Mouse (Mus musculus) CH12.LX (cell line): ENCODE measurements around the gene Col20a1. TPM values are rescaled to one million over a fixed set of nuclear protein-coding genes. Genes with fewer than 3 reads are reported as not detected.

ENCODE experiments used
- DNase-seq: peaks from one replicate; pipeline ENCODE4 v3.0.0-alpha.2; 2013; ENCODE audit errors: extremely low read depth
- H3K27ac ChIP-seq: 2 replicates; pipeline ENCODE4 v1.5.1; 2012; ENCODE audit warnings: low read depth, mild to moderate bottlenecking, control low read depth, moderate library complexity; ENCODE audit not compliant: insufficient read depth
- H3K27me3 ChIP-seq: replicated peaks from 2 replicates; pipeline ENCODE3; 2012; ENCODE audit warnings: inconsistent platforms
- H3K36me3 ChIP-seq, 2 experiments: replicated peaks in 1 of 2; 2 replicates each; pipeline versions ENCODE3 to v1.6.1; 2012; ENCODE audit warnings: inconsistent platforms in 1 of 2, low read length in 1 of 2, mild to moderate bottlenecking in 1 of 2, mixed read lengths in 1 of 2, moderate library complexity in 1 of 2; ENCODE audit not compliant: control insufficient read depth in 1 of 2, insufficient read depth in 1 of 2
- H3K4me1 ChIP-seq, 2 experiments: 2 replicates each; pipeline ENCODE4 v1.6.1; 2012; ENCODE audit warnings: inconsistent platforms in 1 of 2, moderate library complexity in 1 of 2; ENCODE audit not compliant: insufficient read depth in 2 of 2, control insufficient read depth in 1 of 2
- H3K4me2 ChIP-seq: 2 replicates; pipeline ENCODE4 v1.6.1; 2012; ENCODE audit warnings: low read depth, mild to moderate bottlenecking, control low read depth; ENCODE audit not compliant: poor library complexity, insufficient read depth, severe bottlenecking
- H3K4me3 ChIP-seq, 3 experiments: fragments of 150-350 bp in 1 of 3; sonication (generic) in 1 of 3; replicated peaks in 1 of 3; 2 replicates each; pipeline versions ENCODE3 to v1.5.1; 2011 to 2012; ENCODE audit warnings: low read depth in 2 of 3, low read length in 2 of 3, mild to moderate bottlenecking in 2 of 3, moderate library complexity in 2 of 3, control low read depth in 1 of 3, improper control_type of control experiment in 1 of 3, inconsistent platforms in 1 of 3, mixed read lengths in 1 of 3; ENCODE audit not compliant: poor library complexity in 1 of 3
- H3K79me2 ChIP-seq: replicated peaks from 2 replicates; pipeline ENCODE4 v1.6.1; 2012; ENCODE audit warnings: mild to moderate bottlenecking, moderate library complexity; ENCODE audit not compliant: control insufficient read depth, poor library complexity, insufficient read depth, severe bottlenecking; ENCODE audit errors: extremely low read depth
- H3K9ac ChIP-seq: 2 replicates; pipeline ENCODE4 v1.6.1; 2012; ENCODE audit warnings: low read depth, mild to moderate bottlenecking, control low read depth, moderate library complexity; ENCODE audit not compliant: insufficient read depth
- H3K9me3 ChIP-seq: replicated peaks from 2 replicates; pipeline ENCODE3; 2012; ENCODE audit warnings: low read length, inconsistent platforms, mixed read lengths
- E2F4 ChIP-seq: IDR thresholded peaks from 2 replicates; pipeline ENCODE4 v1.6.1; 2011; ENCODE audit warnings: low read depth, low read length, improper control_type of control experiment; ENCODE audit not compliant: insufficient replicate concordance
- ELF1 ChIP-seq: IDR thresholded peaks from 2 replicates; pipeline ENCODE4 v1.6.1; 2014; ENCODE audit warnings: low read depth, mild to moderate bottlenecking, inconsistent platforms, low read length, improper control_type of control experiment
- EP300 ChIP-seq: IDR thresholded peaks from 2 replicates; pipeline ENCODE4 v1.6.1; 2011; ENCODE audit warnings: low read length, improper control_type of control experiment
- IRF4 ChIP-seq: IDR thresholded peaks from 2 replicates; pipeline ENCODE4 v1.6.1; 2014; ENCODE audit warnings: low read depth, mild to moderate bottlenecking, inconsistent platforms, low read length, improper control_type of control experiment
- JUND ChIP-seq: conservative IDR thresholded peaks from 2 replicates; pipeline ENCODE4 v1.6.1; 2011; ENCODE audit warnings: low read depth, low read length, improper control_type of control experiment
- MAFK ChIP-seq: IDR thresholded peaks from 2 replicates; pipeline ENCODE4 v1.6.1; 2011; ENCODE audit warnings: low read length, improper control_type of control experiment; ENCODE audit not compliant: insufficient replicate concordance
- MAX ChIP-seq: IDR thresholded peaks from 2 replicates; pipeline ENCODE4 v1.6.1; 2011; ENCODE audit warnings: low read length, improper control_type of control experiment
- MAZ ChIP-seq: IDR thresholded peaks from 2 replicates; pipeline ENCODE4 v1.6.1; 2012; ENCODE audit warnings: low read depth, mild to moderate bottlenecking, inconsistent platforms, low read length, improper control_type of control experiment, moderate library complexity
- MEF2A ChIP-seq: IDR thresholded peaks from 2 replicates; pipeline ENCODE4 v1.6.1; 2014; ENCODE audit warnings: low read depth, mild to moderate bottlenecking, inconsistent platforms, low read length, improper control_type of control experiment, borderline replicate concordance
- POLR2AphosphoS2 ChIP-seq: IDR thresholded peaks from 2 replicates; pipeline ENCODE4 v1.6.1; 2011; ENCODE audit warnings: low read depth, low read length, improper control_type of control experiment
- RCOR1 ChIP-seq: conservative IDR thresholded peaks from 2 replicates; pipeline ENCODE4 v1.6.1; 2012; ENCODE audit warnings: low read depth, mild to moderate bottlenecking, inconsistent platforms, low read length, improper control_type of control experiment
- TCF12 ChIP-seq: IDR thresholded peaks from 2 replicates; pipeline ENCODE4 v1.6.1; 2014; ENCODE audit warnings: low read depth, mild to moderate bottlenecking, inconsistent platforms, low read length, improper control_type of control experiment
- UBTF ChIP-seq: IDR thresholded peaks from 2 replicates; pipeline ENCODE4 v1.6.1; 2012; ENCODE audit warnings: low read depth, mild to moderate bottlenecking, inconsistent platforms, low read length, improper control_type of control experiment, moderate library complexity
- USF1 ChIP-seq: IDR thresholded peaks from 2 replicates; pipeline ENCODE4 v1.6.1; 2014; ENCODE audit warnings: low read depth, mild to moderate bottlenecking, inconsistent platforms, low read length, improper control_type of control experiment
- ZKSCAN1 ChIP-seq: IDR thresholded peaks from 2 replicates; pipeline ENCODE4 v1.6.1; 2012; ENCODE audit warnings: low read depth, inconsistent platforms, low read length, improper control_type of control experiment, borderline replicate concordance
- ZNF384 ChIP-seq: IDR thresholded peaks from 2 replicates; pipeline ENCODE4 v1.6.1; 2012; ENCODE audit warnings: low read depth, low read length, improper control_type of control experiment, inconsistent platforms
- dilution Hi-C: fragments of 300-500 bp; cut with MboI; formaldehyde crosslinking; loops from 2 replicates; pipeline ENCODE4 v1.14.3; 2020; ENCODE audit warnings: low sequenced_read_pairs; ENCODE audit not compliant: extremely low pct_unique_long_range_greater_than_20kb, extremely low pct_ligation_motif_present
- in situ Hi-C: fragments of 300-500 bp; cut with MboI; formaldehyde crosslinking; loops from 3 replicates; pipeline ENCODE4 v1.14.3; 2019; ENCODE audit warnings: low sequenced_read_pairs, low pct_ligation_motif_present, low pct_unique_long_range_greater_than_20kb, mixed read lengths
- polyA plus RNA-seq: library from polyadenylated mRNA; unstranded; fragments of >175 nt; gene quantifications from 2 replicates; pipeline ENCODE4 v1.2.1, GENCODE M21; 2012; ENCODE audit warnings: low read depth; ENCODE audit not compliant: insufficient read length
- total RNA-seq, 2 experiments: library from RNA; depleted of rRNA; stranded (reverse); fragments of 300-350 nt in 1 of 2; fragments of >200 nt in 1 of 2; gene quantifications; 2 replicates each; pipeline ENCODE4 v1.2.3; 2012 to 2014

The Col20a1 gene
- total and polyA plus RNA-seq, 3 experiments = 0.52 to 2.2 (median 0.68) TPM

- H3K4me3 ChIP-seq = no peak overlapping the region
- dilution Hi-C loops = no loop called here
- TF ChIP-seq ELF1 = no peak
- no peak for TF ChIP-seq UBTF
- no peak for TF ChIP-seq TCF12
- no peak for TF ChIP-seq MAFK
- no peak for TF ChIP-seq RCOR1
- no peaks in the 10 kb centered on the region for H3K79me2 ChIP-seq
- H3K36me3 ChIP-seq = no peaks in the 10 kb centered on the region
- no peak overlapping the region for H3K9ac ChIP-seq
- H3K4me1 ChIP-seq = no peaks in the 10 kb centered on the region
- DNase-seq = no peak
- H3K27me3 ChIP-seq = peaks cover 36% of the 10 kb centered on the region
- in situ Hi-C loops = no loop called here
- H3K9me3 ChIP-seq = no peaks in the 10 kb centered on the region
- H3K4me2 ChIP-seq = no peak overlapping the region
- no peak overlapping the region for H3K27ac ChIP-seq
These were observed 20.7 kb downstream of the Col20a1 start for GRCm38 (mm10) chr2:181007054-181007453.

GRCm38 (mm10) chr2:181008339-181008738 is 22.0 kb downstream of the Col20a1 start:
- H3K4me2 ChIP-seq = no peak overlapping the region
- no peak overlapping the region for H3K4me3 ChIP-seq
- no peak overlapping the region for H3K27ac ChIP-seq
- in situ Hi-C loops = no loop called here
- DNase-seq = no peak
- no peak for TF ChIP-seq EP300
- H3K79me2 ChIP-seq = no peaks in the 10 kb centered on the region
- dilution Hi-C loops = no loop called here
- no peaks in the 10 kb centered on the region for H3K4me1 ChIP-seq
- no peak overlapping the region for H3K9ac ChIP-seq
- no peaks in the 10 kb centered on the region for H3K9me3 ChIP-seq
- H3K27me3 ChIP-seq = peaks cover 37% of the 10 kb centered on the region
- H3K36me3 ChIP-seq = no peaks in the 10 kb centered on the region

DNA sequence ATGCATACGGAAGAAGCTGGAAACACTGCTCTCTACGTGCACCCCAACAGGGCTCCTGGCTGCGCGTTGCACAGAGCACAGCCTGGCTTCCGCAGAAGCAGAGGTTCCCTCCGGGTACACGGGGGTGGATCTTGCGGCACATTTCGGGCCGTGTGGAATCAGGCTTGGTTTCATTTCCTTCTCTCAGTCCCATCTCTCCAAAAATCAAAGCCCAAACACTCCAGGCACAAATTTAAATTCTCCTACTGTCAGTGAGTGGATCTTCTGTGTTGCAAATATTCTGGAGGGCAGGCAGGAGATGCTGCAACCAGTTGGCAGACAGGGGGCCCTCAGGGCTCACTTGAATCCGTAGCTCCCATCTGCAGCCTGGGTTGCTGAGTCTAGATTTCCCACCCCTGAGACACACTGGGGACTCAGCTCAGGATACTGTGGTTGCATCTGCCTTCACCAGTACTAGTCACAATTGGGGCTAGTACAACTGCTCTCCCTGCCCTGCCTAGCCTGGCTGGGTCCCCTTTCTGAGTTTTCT is 45.1 kb downstream of the Col20a1 start:
- peaks cover 98% of the 10 kb centered on the region for H3K27me3 ChIP-seq
- H3K4me2 ChIP-seq = no peak overlapping the region
- dilution Hi-C loops = no loop called here
- H3K27ac ChIP-seq = no peak overlapping the region
- in situ Hi-C loops = no loop called here
- peaks cover 11 to 22% of the 10 kb centered on the region in 2 experiments for H3K4me1 ChIP-seq
- no peak overlapping the region for H3K4me3 ChIP-seq
- no peak for DNase-seq
- no peaks in the 10 kb centered on the region for H3K79me2 ChIP-seq
- no peaks in the 10 kb centered on the region for H3K36me3 ChIP-seq
- no peaks in the 10 kb centered on the region for H3K9me3 ChIP-seq
- TF ChIP-seq USF1 (no peak), ZNF384 (no peak), E2F4 (no peak), MAZ (no peak), IRF4 (no peak), MAFK (no peak), JUND (no peak), MAX (no peak), MEF2A (no peak), POLR2AphosphoS2 (no peak), RCOR1 (no peak), ZKSCAN1 (no peak)
- H3K9ac ChIP-seq = no peak overlapping the region
